Mouse (Mus musculus) liver, embryonic 16.5 days (tissue): ENCODE measurements around the gene Slc22a7. TPM values are rescaled to one million over a fixed set of nuclear protein-coding genes. Genes with fewer than 3 reads are reported as not detected.
A peak's percentile ranks its signal among the peaks of the same experiment; 100 is the strongest.

Experiments
- ATAC-seq: fragments of 200-750 bp; cut with Nextera tagmentation; 2 replicates; pipeline ENCODE4 v1.8.0; 2017; ENCODE audit warnings: low read depth, mild to moderate bottlenecking, moderate number of reproducible peaks, moderate library complexity
- H3K27ac ChIP-seq: fragments of 300-500 bp; sonication (generic); 2 replicates; pipeline ENCODE4 v1.5.1; 2014; ENCODE audit warnings: mild to moderate bottlenecking, low read length
- H3K27me3 ChIP-seq: fragments of 300-500 bp; sonication (generic); 2 replicates; pipeline ENCODE4 v1.6.1; 2014; ENCODE audit warnings: low read depth, low read length, mixed read lengths; ENCODE audit not compliant: control insufficient read depth, insufficient read depth
- H3K36me3 ChIP-seq: fragments of 300-500 bp; sonication (generic); 2 replicates; pipeline ENCODE4 v1.6.1; 2014; ENCODE audit warnings: mild to moderate bottlenecking; ENCODE audit not compliant: control insufficient read depth, insufficient read depth
- H3K4me1 ChIP-seq: fragments of 300-500 bp; sonication (generic); 2 replicates; pipeline ENCODE4 v1.6.1; 2014; ENCODE audit warnings: low read depth, low read length, mixed read lengths; ENCODE audit not compliant: control insufficient read depth
- H3K4me2 ChIP-seq: fragments of 300-500 bp; sonication (generic); 2 replicates; pipeline ENCODE4 v1.6.1; 2014; ENCODE audit warnings: low read depth, low read length, mixed read lengths
- H3K4me3 ChIP-seq: fragments of 300-500 bp; sonication (generic); 2 replicates; pipeline ENCODE4 v1.5.1; 2014; ENCODE audit warnings: low read depth, mild to moderate bottlenecking, low read length
- H3K9ac ChIP-seq: fragments of 300-500 bp; sonication (generic); 2 replicates; pipeline ENCODE4 v1.6.1; 2014; ENCODE audit warnings: low read depth, low read length
- H3K9me3 ChIP-seq: fragments of 300-500 bp; sonication (generic); replicated peaks from 2 replicates; pipeline ENCODE4 v1.6.1; 2016; ENCODE audit warnings: low read length; ENCODE audit not compliant: control insufficient read depth
- WGBS: fragments of 180-500 bp; shearing (Covaris S2); extraction: QIAGEN DNeasy Blood & Tissue Kit; methylation state at CpG from one replicate; pipeline ENCODE4 v1.1.7; 2014; ENCODE audit not compliant: insufficient replicate concordance; 5-methylcytosine and 5-hydroxymethylcytosine counted together
- polyA plus RNA-seq: library from polyadenylated mRNA; unstranded; fragments of >200 nt; fragmentation: Nextera tagmentation; extraction: Ambion mirVana; gene quantifications from 2 replicates; pipeline ENCODE4 v1.2.1, GENCODE M21; 2015

Slc22a7 gene
- polyA plus RNA-seq, 1 experiment from 2014 or later: 0.06 TPM

- no peaks in the 10 kb centered on the region for H3K36me3 ChIP-seq
- no peaks in the 10 kb centered on the region for H3K4me1 ChIP-seq
- no peaks in the 10 kb centered on the region for H3K9me3 ChIP-seq
- no peak overlapping the region for H3K9ac ChIP-seq
- WGBS: 63% methylated on average over 5 of the region's 5 CpGs
- peaks cover 40% of the 10 kb centered on the region for H3K27me3 ChIP-seq
- no peak for ATAC-seq
- H3K27ac ChIP-seq: no peak overlapping the region
- H3K4me3 ChIP-seq: no peak overlapping the region
- no peak overlapping the region for H3K4me2 ChIP-seq
Observed at GRCm38 (mm10) chr17:46462226-46462625, 24.0 kb upstream of the Slc22a7 start.

GRCm38 (mm10) chr17:46461347-46461746, 23.1 kb upstream of the Slc22a7 start:
- WGBS: 11% methylated on average over 8 of the region's 8 CpGs
- Histone ChIP-seq H3K4me1 (no peaks in the 10 kb centered on the region), H3K9me3 (no peaks in the 10 kb centered on the region), H3K4me3 (no peak overlapping the region), H3K27me3 (peaks cover 47% of the 10 kb centered on the region), H3K4me2 (0 out of 2 replicates have a peak overlapping the region, but pooled peaks have one; percentile 17), H3K9ac (no peak overlapping the region), H3K36me3 (no peaks in the 10 kb centered on the region), H3K27ac (no peak overlapping the region)
- no peak for ATAC-seq

GRCm38 (mm10) chr17:46460673-46461072, 22.4 kb upstream of the Slc22a7 start:
- H3K4me1 ChIP-seq: no peaks in the 10 kb centered on the region
- no peaks in the 10 kb centered on the region for H3K36me3 ChIP-seq
- no peak overlapping the region for H3K4me3 ChIP-seq
- H3K27me3 ChIP-seq: peaks cover 53% of the 10 kb centered on the region
- WGBS: 1% methylated on average over 32 of the region's 32 CpGs
- no peak for ATAC-seq
- no peaks in the 10 kb centered on the region for H3K9me3 ChIP-seq
- no peak overlapping the region for H3K9ac ChIP-seq
- H3K27ac ChIP-seq: no peak overlapping the region
- H3K4me2 ChIP-seq: 0 out of 2 replicates have a peak overlapping the region, but pooled peaks have one; percentile 17

- H3K27ac ChIP-seq: no peak overlapping the region
- no peak for ATAC-seq
- peaks cover 76% of the 10 kb centered on the region for H3K27me3 ChIP-seq
- H3K4me3 ChIP-seq: no peak overlapping the region
- no peak overlapping the region for H3K4me2 ChIP-seq
- H3K9me3 ChIP-seq: no peaks in the 10 kb centered on the region
- H3K4me1 ChIP-seq: peaks cover 7% of the 10 kb centered on the region
- H3K36me3 ChIP-seq: no peaks in the 10 kb centered on the region
- no peak overlapping the region for H3K9ac ChIP-seq
- 37% methylated on average over 3 of the region's 3 CpGs for WGBS
Observed at GRCm38 (mm10) chr17:46458439-46458838, 20.2 kb upstream of the Slc22a7 start.

GRCm38 (mm10) chr17:46457791-46458190, 19.5 kb upstream of the Slc22a7 start:
- WGBS: 7% methylated on average over 10 of the region's 10 CpGs
- no peaks in the 10 kb centered on the region for H3K9me3 ChIP-seq
- H3K27ac ChIP-seq: no peak overlapping the region
- peaks cover 7% of the 10 kb centered on the region for H3K4me1 ChIP-seq
- H3K27me3 ChIP-seq: peaks cover 81% of the 10 kb centered on the region
- no peak overlapping the region for H3K9ac ChIP-seq
- no peaks in the 10 kb centered on the region for H3K36me3 ChIP-seq
- H3K4me2 ChIP-seq: no peak overlapping the region
- ATAC-seq: no peak
- no peak overlapping the region for H3K4me3 ChIP-seq

GRCm38 (mm10) chr17:46455110-46455691, 16.9 kb upstream of the Slc22a7 start:
- peaks cover 7% of the 10 kb centered on the region for H3K4me1 ChIP-seq
- no peaks in the 10 kb centered on the region for H3K36me3 ChIP-seq
- peak; percentile 9; the same call in 1 of the 2 replicates for ATAC-seq
- H3K9ac ChIP-seq: no peak overlapping the region
- peak overlapping the region; percentile 39 for H3K4me2 ChIP-seq
- peaks cover 66% of the 10 kb centered on the region for H3K27me3 ChIP-seq
- peak overlapping the region; percentile 2 for H3K4me3 ChIP-seq
- H3K9me3 ChIP-seq: no peaks in the 10 kb centered on the region
- under 1% methylated on average over 33 of the region's 33 CpGs for WGBS
- no peak overlapping the region for H3K27ac ChIP-seq

GRCm38 (mm10) chr17:46454539-46454938, 16.3 kb upstream of the Slc22a7 start:
- Histone ChIP-seq H3K36me3 (no peaks in the 10 kb centered on the region), H3K27ac (no peak overlapping the region), H3K9ac (no peak overlapping the region), H3K4me3 (no peak overlapping the region), H3K9me3 (no peaks in the 10 kb centered on the region), H3K4me2 (peak overlapping the region; percentile 39; the same call in 1 of the 2 replicates), H3K4me1 (peaks cover 7% of the 10 kb centered on the region), H3K27me3 (peaks cover 60% of the 10 kb centered on the region)
- no peak for ATAC-seq
- 5% methylated on average over 9 of the region's 9 CpGs for WGBS

- no peak for ATAC-seq
- Histone ChIP-seq H3K36me3 (no peaks in the 10 kb centered on the region), H3K9ac (no peak overlapping the region), H3K4me3 (no peak overlapping the region), H3K4me1 (peaks cover 7% of the 10 kb centered on the region), H3K4me2 (no peak overlapping the region), H3K27me3 (peaks cover 56% of the 10 kb centered on the region), H3K27ac (no peak overlapping the region), H3K9me3 (no peaks in the 10 kb centered on the region)
- WGBS: 4% methylated on average over 26 of the region's 26 CpGs
Observed at GRCm38 (mm10) chr17:46453970-46454411, 15.7 kb upstream of the Slc22a7 start.

- peaks cover 7% of the 10 kb centered on the region for H3K4me1 ChIP-seq
- no peak overlapping the region for H3K4me3 ChIP-seq
- no peak overlapping the region for H3K9ac ChIP-seq
- no peak overlapping the region for H3K27ac ChIP-seq
- no peaks in the 10 kb centered on the region for H3K36me3 ChIP-seq
- peaks cover 52% of the 10 kb centered on the region for H3K27me3 ChIP-seq
- no peaks in the 10 kb centered on the region for H3K9me3 ChIP-seq
- no peak for ATAC-seq
- 6% methylated on average over 13 of the region's 13 CpGs for WGBS
- H3K4me2 ChIP-seq: no peak overlapping the region
Observed at GRCm38 (mm10) chr17:46453302-46453948, 15.2 kb upstream of the Slc22a7 start.
